Mouse (Mus musculus) limb, embryonic 13.5 days (tissue): Measurements from ENCODE around the gene Gm6588. TPM values are rescaled to one million over a fixed set of nuclear protein-coding genes. Genes with fewer than 3 reads are reported as not detected.

ENCODE experiments used
- ATAC-seq: fragments of 200-750 bp; cut with Nextera tagmentation; 2 replicates; pipeline ENCODE4 v1.8.0; 2017; ENCODE audit warnings: low read depth, moderate number of reproducible peaks, moderate TSS enrichment; ENCODE audit not compliant: low FRiP score
- H3K27ac ChIP-seq: fragments of 300-500 bp; sonication (generic); 2 replicates; pipeline ENCODE4 v1.5.1; 2015; ENCODE audit warnings: inconsistent platforms, mild to moderate bottlenecking, moderate library complexity
- H3K27me3 ChIP-seq: fragments of 300-500 bp; sonication (generic); 2 replicates; pipeline ENCODE4 v1.6.1; 2015; ENCODE audit warnings: mild to moderate bottlenecking, inconsistent platforms
- H3K36me3 ChIP-seq: fragments of 300-500 bp; sonication (generic); 2 replicates; pipeline ENCODE4 v1.6.1; 2015; ENCODE audit warnings: inconsistent platforms, mild to moderate bottlenecking, moderate library complexity
- H3K4me1 ChIP-seq: fragments of 300-500 bp; sonication (generic); 2 replicates; pipeline ENCODE4 v1.6.1; 2015; ENCODE audit warnings: inconsistent platforms
- H3K4me2 ChIP-seq: fragments of 300-500 bp; sonication (generic); replicated peaks from 2 replicates; pipeline ENCODE4 v1.6.1; 2015; ENCODE audit warnings: inconsistent platforms, mild to moderate bottlenecking, moderate library complexity
- H3K4me3 ChIP-seq: fragments of 300-500 bp; sonication (generic); 2 replicates; pipeline ENCODE4 v1.5.1; 2015; ENCODE audit warnings: moderate library complexity, mild to moderate bottlenecking, inconsistent platforms
- H3K9ac ChIP-seq: fragments of 300-500 bp; sonication (generic); 2 replicates; pipeline ENCODE4 v1.6.1; 2015; ENCODE audit warnings: mild to moderate bottlenecking, inconsistent platforms
- H3K9me3 ChIP-seq: fragments of 300-500 bp; sonication (generic); 2 replicates; pipeline ENCODE4 v1.6.1; 2016; ENCODE audit warnings: inconsistent platforms
- WGBS: fragments of 180-500 bp; shearing (Covaris S2); methylation state at CpG from one replicate; pipeline ENCODE4 v1.1.7; 2015; 5-methylcytosine and 5-hydroxymethylcytosine counted together
- polyA plus RNA-seq: library from polyadenylated mRNA; unstranded; fragments of >200 nt; fragmentation: Nextera tagmentation; extraction: Ambion mirVana; gene quantifications from 2 replicates; pipeline ENCODE4 v1.2.1, GENCODE M21; 2015

The Gm6588 gene
- polyA plus RNA-seq, 1 experiment from 2014 or later: 0.08 TPM

- H3K4me3 ChIP-seq: no peak overlapping the region
- no peaks in the 10 kb centered on the region for H3K36me3 ChIP-seq
- no peak for ATAC-seq
- H3K4me2 ChIP-seq: peak overlapping the region; percentile 19; the same call in 1 of the 2 replicates
- no peaks in the 10 kb centered on the region for H3K9me3 ChIP-seq
- 38% methylated on average over 19 of the region's 19 CpGs for WGBS
- no peak overlapping the region for H3K9ac ChIP-seq
- peaks cover 11% of the 10 kb centered on the region; the same call in 1 of the 2 replicates for H3K4me1 ChIP-seq
- H3K27ac ChIP-seq: no peak overlapping the region
- peaks cover 59% of the 10 kb centered on the region for H3K27me3 ChIP-seq
Observed at GRCm38 (mm10) chr5:112481946-112482410, 32.8 kb downstream of the Gm6588 start.

DNA sequence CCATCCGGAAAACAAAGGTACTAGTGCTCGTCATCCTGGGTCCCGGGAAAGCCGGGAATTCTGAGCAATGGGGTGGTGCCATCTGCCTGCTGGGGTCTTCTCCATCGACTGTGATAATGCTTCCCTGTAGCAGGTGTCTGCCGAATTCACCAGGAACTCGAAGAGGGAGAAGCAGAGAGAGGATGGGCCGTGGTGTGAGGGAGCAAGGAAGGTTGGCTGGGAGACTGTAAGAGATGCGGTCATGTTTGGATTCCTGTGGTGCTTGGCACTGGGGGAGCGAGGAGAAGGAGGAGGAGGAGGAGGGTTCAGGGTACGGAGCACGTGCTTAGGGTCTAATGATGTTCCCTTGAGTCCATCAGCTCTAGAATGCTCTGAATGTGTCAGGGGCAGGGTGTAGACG, 33.3 kb downstream of the Gm6588 start:
- Histone ChIP-seq H3K4me1 (peaks cover 11% of the 10 kb centered on the region; the same call in 1 of the 2 replicates), H3K27me3 (peaks cover 64% of the 10 kb centered on the region), H3K4me2 (no peak overlapping the region), H3K9ac (no peak overlapping the region), H3K9me3 (no peaks in the 10 kb centered on the region), H3K36me3 (no peaks in the 10 kb centered on the region), H3K4me3 (no peak overlapping the region), H3K27ac (no peak overlapping the region)
- ATAC-seq: no peak
- 70% methylated on average over 13 of the region's 13 CpGs for WGBS

DNA sequence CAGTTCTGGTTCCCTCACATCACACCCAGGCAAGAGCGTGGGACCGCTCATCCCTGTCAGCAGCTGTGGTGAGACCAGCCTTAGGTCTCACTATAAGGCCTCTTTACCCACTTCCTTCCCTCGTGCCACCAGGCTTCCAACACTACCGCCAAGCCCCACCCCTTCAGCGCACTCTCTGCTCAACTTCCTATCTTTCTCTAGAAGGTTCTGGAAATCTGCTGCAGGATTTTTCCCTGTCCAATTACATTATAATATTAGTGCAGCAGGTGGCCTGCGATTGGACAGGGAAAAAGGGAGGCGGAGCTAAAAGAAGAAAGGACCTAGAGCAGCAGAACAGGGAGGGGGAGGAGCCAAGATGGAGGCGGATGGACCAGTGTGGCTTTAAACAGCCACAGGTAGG, 33.8 kb downstream of the Gm6588 start:
- peaks cover 62% of the 10 kb centered on the region for H3K27me3 ChIP-seq
- H3K36me3 ChIP-seq: no peaks in the 10 kb centered on the region
- no peaks in the 10 kb centered on the region for H3K9me3 ChIP-seq
- H3K27ac ChIP-seq: no peak overlapping the region
- 84% methylated on average over 8 of the region's 8 CpGs for WGBS
- H3K9ac ChIP-seq: no peak overlapping the region
- H3K4me1 ChIP-seq: peaks cover 11% of the 10 kb centered on the region; the same call in 1 of the 2 replicates
- no peak overlapping the region for H3K4me3 ChIP-seq
- no peak for ATAC-seq
- no peak overlapping the region for H3K4me2 ChIP-seq

DNA sequence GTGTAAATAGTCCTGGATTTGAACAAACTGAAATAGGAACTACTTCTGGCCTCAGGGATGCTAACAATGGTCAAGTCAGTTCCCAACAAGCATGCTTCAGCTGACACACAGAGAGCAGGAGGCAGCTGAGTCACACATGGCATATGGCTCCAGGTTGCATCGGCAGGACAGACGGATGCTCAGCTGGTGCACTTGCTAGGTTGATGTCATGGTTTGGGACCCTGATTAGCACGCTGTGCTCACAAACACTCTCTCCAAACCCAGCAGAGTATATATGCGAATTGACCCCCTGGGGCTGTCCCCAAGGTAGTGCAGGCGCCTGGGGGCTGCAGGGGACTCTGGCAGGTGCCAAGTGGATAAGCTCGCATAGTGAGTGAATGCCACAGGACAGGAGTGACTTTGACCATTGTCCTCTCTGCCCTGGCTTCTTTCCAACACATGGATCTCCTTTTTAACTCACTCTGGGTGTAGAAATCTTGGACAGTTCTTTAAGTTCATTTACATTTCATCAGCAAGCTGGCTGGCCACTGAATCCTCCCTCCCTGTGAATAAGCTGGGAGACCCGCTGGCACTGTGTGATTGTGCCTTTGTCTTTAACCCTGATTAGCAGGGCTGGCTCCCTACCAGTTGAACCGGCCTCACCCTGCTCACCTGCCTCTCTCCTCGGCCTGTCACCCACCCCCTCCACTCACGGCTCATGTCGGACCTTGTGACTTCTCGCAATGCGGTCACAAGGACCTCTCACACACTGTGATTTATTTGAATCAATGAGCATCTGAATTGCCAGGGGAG, 35.9 kb downstream of the Gm6588 start:
- 23% methylated on average over 13 of the region's 13 CpGs for WGBS
- peaks cover 56% of the 10 kb centered on the region for H3K27me3 ChIP-seq
- no peak overlapping the region for H3K4me3 ChIP-seq
- H3K27ac ChIP-seq: no peak overlapping the region
- no peaks in the 10 kb centered on the region for H3K36me3 ChIP-seq
- no peak overlapping the region for H3K4me2 ChIP-seq
- no peak overlapping the region for H3K9ac ChIP-seq
- peaks cover 11% of the 10 kb centered on the region; the same call in 1 of the 2 replicates for H3K4me1 ChIP-seq
- ATAC-seq: no peak
- H3K9me3 ChIP-seq: no peaks in the 10 kb centered on the region

GRCm38 (mm10) chr5:112486415-112486814, 37.2 kb downstream of the Gm6588 start:
- H3K27ac ChIP-seq: no peak overlapping the region
- no peak overlapping the region for H3K9ac ChIP-seq
- H3K36me3 ChIP-seq: no peaks in the 10 kb centered on the region
- no peak for ATAC-seq
- 74% methylated on average over 5 of the region's 5 CpGs for WGBS
- H3K9me3 ChIP-seq: no peaks in the 10 kb centered on the region
- peaks cover 11% of the 10 kb centered on the region; the same call in 1 of the 2 replicates for H3K4me1 ChIP-seq
- H3K4me3 ChIP-seq: no peak overlapping the region
- no peak overlapping the region for H3K4me2 ChIP-seq
- peaks cover 50% of the 10 kb centered on the region for H3K27me3 ChIP-seq

GRCm38 (mm10) chr5:112487504-112487903, 38.3 kb downstream of the Gm6588 start:
- Histone ChIP-seq H3K4me2 (no peak overlapping the region), H3K27ac (no peak overlapping the region), H3K4me3 (no peak overlapping the region), H3K36me3 (no peaks in the 10 kb centered on the region), H3K9me3 (no peaks in the 10 kb centered on the region), H3K9ac (no peak overlapping the region), H3K27me3 (peaks cover 44% of the 10 kb centered on the region), H3K4me1 (no peaks in the 10 kb centered on the region)
- 75% methylated on average over 1 of the region's 1 CpGs for WGBS
- no peak for ATAC-seq

DNA sequence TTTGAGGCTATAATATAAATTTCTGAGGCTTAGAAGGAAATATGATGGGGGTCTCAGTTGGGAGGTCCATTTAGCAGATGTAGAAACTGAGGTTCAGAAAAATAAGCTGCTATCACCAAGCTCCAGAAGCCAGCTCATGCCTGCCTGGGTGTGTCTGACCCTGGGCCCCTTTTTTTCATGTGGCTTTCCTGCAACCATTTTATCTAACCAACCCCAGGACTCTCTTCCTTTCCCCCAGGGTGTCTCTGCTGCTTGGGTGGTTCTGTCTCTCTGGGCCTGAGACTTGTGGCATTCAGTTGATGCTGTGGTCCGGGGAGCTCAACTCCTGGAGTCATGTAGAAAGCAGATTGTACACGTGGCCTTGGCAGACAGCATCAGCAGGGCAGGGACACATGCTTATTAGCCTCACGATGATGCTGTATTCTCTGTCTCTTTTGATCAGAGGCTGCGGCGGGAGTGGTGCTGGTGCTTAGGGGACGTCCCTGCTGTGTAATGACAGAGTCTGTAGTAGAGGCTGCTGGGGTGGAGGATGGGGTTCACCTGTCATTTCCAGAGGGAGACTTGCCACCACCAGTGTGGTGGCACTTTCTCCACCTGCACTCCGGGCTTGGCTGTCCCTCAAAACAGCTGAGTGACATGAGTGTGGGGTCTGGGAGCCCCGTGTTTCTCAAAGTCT, 39.0 kb downstream of the Gm6588 start:
- no peak overlapping the region for H3K9ac ChIP-seq
- WGBS: 68% methylated on average over 8 of the region's 8 CpGs
- H3K27me3 ChIP-seq: peaks cover 37% of the 10 kb centered on the region
- no peak overlapping the region for H3K4me2 ChIP-seq
- H3K36me3 ChIP-seq: no peaks in the 10 kb centered on the region
- no peaks in the 10 kb centered on the region for H3K4me1 ChIP-seq
- no peaks in the 10 kb centered on the region for H3K9me3 ChIP-seq
- no peak for ATAC-seq
- no peak overlapping the region for H3K27ac ChIP-seq
- no peak overlapping the region for H3K4me3 ChIP-seq

DNA sequence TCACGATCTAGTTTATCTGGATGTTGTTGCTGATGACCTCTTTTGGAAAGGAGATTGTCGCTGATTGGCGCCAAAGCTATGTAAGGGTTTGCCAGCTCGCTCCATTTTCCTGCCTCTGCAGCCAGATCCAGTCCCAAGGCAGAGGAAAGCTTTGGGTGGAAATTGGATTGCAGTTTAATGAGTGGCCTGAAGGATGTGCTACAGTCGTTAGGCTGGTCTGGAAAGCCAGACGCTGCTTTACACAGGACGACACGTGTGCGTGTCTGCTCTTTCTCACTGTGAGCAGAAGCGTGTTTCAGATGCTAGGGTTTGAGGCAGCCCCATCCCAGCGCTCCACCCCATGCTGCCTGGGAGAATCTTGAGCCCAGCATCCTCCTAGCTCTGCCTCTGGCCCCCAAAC, 42.3 kb downstream of the Gm6588 start:
- Histone ChIP-seq H3K27ac (no peak overlapping the region), H3K9ac (no peak overlapping the region), H3K36me3 (no peaks in the 10 kb centered on the region), H3K9me3 (no peaks in the 10 kb centered on the region), H3K4me2 (no peak overlapping the region), H3K4me1 (no peaks in the 10 kb centered on the region), H3K4me3 (no peak overlapping the region), H3K27me3 (peaks cover 9% of the 10 kb centered on the region)
- WGBS: 41% methylated on average over 11 of the region's 11 CpGs
- no peak for ATAC-seq

DNA sequence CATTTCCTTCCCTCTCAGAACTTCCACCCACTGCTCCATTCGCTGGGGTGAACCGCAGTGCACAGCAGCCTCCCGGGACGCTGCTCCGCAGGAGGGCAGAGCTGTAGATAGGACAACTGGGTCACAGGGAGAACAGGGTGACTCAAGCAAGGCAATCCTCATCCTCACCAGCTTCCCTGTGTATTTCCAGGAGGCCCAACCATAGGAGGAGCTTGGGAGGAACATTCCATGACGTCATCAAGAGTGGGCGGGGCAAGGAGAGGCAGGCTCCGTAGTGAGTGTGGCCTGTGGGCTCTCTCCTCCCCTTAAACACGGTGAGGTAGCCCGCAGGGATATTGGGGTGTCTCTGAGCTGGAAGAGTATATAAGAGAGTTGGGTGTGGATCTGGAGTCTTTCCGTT, 44.3 kb downstream of the Gm6588 start:
- no peak overlapping the region for H3K9ac ChIP-seq
- H3K27me3 ChIP-seq: no peaks in the 10 kb centered on the region
- no peaks in the 10 kb centered on the region for H3K9me3 ChIP-seq
- no peak overlapping the region for H3K27ac ChIP-seq
- peak; percentile 28; the same call in 1 of the 2 replicates for ATAC-seq
- no peaks in the 10 kb centered on the region for H3K36me3 ChIP-seq
- no peaks in the 10 kb centered on the region for H3K4me1 ChIP-seq
- 34% methylated on average over 11 of the region's 11 CpGs for WGBS
- H3K4me3 ChIP-seq: no peak overlapping the region
- H3K4me2 ChIP-seq: no peak overlapping the region; the same call in 1 of the 2 replicates

- 82% methylated on average over 7 of the region's 7 CpGs for WGBS
- no peak for ATAC-seq
Observed at GRCm38 (mm10) chr5:112496753-112497369, 47.6 kb downstream of the Gm6588 start.

GRCm38 (mm10) chr5:112498921-112499917, 50.0 kb downstream of the Gm6588 start:
- H3K4me3 ChIP-seq: no peak overlapping the region
- no peak overlapping the region for H3K4me2 ChIP-seq
- peaks cover 6% of the 10 kb centered on the region; the same call in 1 of the 2 replicates for H3K4me1 ChIP-seq
- no peaks in the 10 kb centered on the region for H3K9me3 ChIP-seq
- WGBS: 77% methylated on average over 13 of the region's 13 CpGs
- no peak for ATAC-seq
- no peak overlapping the region for H3K9ac ChIP-seq
- H3K36me3 ChIP-seq: no peaks in the 10 kb centered on the region
- no peaks in the 10 kb centered on the region for H3K27me3 ChIP-seq
- no peak overlapping the region for H3K27ac ChIP-seq

More at GRCm38 (mm10) chr5:112496753-112497369, 47.6 kb downstream of the Gm6588 start:
- Histone ChIP-seq H3K4me2 (no peak overlapping the region), H3K9me3 (no peaks in the 10 kb centered on the region), H3K27me3 (no peaks in the 10 kb centered on the region), H3K4me3 (no peak overlapping the region), H3K9ac (no peak overlapping the region), H3K27ac (no peak overlapping the region), H3K4me1 (peaks cover 6% of the 10 kb centered on the region; the same call in 1 of the 2 replicates), H3K36me3 (no peaks in the 10 kb centered on the region)
